Mouse (Mus musculus) spleen, adult 18-20 months (tissue): Measurements from ENCODE around the gene Zdhhc24.

Source experiments
- DNase-seq, 2 experiments: peaks; one replicate each; pipeline ENCODE4 v3.0.0; 2022; ENCODE audit warnings: mixed read lengths in 2 of 2

Gene Zdhhc24

GRCm38 (mm10) chr19:4879324-4879703 lies 846 bp downstream of the Zdhhc24 start:
- DNase-seq = no peak

- no peak for DNase-seq
These were observed 5.5 kb downstream of the Zdhhc24 start for GRCm38 (mm10) chr19:4883961-4884360.

- DNase-seq = no peak
These were observed 11.3 kb downstream of the Zdhhc24 start for GRCm38 (mm10) chr19:4889791-4890190.

- no peak for DNase-seq
These were observed 13.3 kb downstream of the Zdhhc24 start for GRCm38 (mm10) chr19:4891798-4892197.

DNA sequence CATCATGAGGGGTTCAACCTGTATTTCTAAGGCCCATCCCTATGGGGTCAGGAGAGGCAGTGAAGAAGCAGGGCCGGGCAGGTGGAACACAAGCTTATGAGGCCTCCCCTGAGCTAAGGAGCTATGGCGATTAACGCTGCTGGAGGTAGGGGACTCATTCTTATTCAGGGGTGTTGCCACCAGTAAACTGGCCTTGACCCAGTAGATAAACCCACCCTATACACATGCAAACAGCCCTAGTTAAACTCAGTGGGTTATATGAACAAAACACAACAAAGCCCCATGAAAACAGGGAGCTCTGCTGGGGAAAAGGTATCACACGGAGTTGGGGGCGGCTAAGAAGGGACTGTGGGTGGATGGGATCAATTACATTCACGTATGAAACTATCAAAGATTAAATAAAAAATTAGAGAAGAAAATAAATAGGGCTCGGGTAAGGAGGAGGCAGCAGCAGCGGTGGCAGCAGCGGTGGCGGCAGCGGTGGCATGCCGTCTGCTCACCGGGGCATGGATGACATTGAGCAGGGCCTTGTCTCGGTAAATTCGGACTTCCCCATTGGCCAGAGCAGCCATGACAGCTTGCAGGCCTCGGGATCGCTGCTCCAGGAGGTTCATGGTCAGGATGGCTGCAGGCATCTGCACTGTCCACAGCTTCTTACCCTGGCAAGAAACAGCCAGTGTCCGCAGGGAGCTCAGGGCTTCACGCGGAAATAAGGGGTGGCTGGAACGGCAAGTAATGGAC lies 18.5 kb downstream of the Zdhhc24 start:
- no peak for DNase-seq

DNA sequence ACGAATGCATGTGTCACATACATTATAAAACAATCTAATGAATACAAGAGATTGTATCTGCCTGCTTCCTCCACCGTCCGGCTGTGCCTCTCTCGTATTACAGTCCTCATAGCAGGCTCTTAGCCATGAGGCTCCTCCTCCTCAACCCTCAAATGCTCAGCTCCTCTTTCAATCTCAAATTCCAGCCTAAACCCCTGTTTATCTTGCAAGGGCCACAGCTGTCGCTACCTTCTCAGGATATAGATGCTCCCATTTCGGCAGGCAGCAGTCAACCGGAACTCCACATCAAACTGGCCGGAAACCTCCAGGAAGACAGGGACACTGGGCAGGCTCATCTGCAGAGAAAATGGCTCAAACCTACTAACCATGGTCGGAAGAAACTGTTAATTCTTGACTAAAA lies 20.5 kb downstream of the Zdhhc24 start:
- DNase-seq = no peak

DNA sequence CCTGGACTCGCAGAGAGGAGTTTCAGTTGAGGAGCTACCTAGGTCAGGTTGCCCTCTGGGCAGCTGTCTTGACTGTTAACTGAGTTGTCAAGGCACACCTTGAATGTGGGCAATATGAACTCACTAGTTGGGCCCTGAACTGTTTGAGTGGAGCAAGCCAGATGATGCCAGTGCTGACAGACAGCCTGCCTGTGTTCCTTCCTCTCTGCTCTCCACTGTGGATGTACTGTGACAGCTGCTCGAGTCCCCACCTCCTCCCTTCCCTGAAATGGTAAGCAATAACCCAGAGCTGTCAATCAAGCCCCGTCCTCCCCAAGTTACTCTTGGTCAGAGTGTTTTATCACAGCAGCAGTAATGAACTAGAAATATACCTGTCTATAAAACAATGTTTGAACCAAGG lies 21.4 kb downstream of the Zdhhc24 start:
- no peak for DNase-seq

DNA sequence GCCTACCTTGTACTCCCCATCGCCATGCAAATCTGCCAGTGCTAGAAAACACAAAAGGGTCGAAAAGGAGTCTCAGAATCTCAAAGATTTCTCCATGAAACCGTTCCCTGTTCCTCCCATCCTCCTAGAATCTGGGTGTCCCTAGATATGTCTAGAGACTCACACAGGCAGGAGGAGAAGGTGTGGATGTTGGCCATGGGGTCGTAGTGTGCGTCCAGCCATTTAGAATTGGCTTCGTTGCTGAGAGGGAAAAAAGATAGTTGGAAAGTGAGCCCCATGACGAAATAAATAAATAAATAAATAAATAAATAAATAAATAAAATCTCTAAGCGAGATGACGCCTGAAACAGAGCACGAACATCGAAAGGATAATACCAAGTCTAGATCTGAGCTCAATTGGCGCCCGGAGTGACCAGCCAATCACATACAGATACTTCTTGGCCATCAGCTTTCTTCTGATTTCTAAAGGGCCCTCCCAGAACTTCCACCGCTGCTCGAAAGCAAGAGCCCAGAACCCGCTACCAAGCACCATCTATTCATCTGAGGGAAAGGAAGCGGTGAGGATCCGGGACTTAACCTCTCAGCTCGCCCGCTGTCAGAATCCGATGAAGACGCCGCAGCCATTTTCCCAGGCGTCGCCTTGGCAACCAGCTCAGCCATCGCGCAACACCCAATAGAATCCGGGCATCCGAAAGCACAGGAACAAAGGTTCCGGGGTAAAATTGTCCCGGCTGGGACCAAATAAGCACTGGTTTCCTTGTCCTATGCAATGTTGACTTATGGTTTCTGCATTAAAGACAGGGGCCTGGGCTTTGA lies 27.7 kb downstream of the Zdhhc24 start, which contains the start of gene Bbs1:
Bbs1 (minus strand) TSS at position 650 of the 816 bp plus-strand sequence.
- peak; percentile 44 to 63 for DNase-seq

DNA sequence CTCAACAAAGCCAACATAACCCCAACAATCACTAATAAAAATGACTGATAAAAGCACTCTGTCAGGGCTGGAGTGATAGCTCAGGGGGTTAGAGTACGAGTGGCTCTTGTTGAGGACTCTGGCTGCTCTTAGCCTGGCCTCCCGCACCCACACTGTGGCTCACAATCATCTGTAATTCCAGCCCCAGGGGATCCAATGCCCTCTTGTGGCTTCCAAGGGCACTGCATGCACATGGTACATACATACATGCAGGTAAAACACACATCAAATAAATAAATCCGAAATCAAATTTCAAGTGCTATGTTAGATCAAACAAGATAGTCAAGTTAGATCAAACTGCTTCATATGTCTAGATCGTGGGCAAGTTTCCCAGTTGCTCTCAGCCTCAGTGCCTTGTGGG lies 29.6 kb downstream of the Zdhhc24 start:
- DNase-seq = peak in 1 of 2 experiments; percentile 20

DNA sequence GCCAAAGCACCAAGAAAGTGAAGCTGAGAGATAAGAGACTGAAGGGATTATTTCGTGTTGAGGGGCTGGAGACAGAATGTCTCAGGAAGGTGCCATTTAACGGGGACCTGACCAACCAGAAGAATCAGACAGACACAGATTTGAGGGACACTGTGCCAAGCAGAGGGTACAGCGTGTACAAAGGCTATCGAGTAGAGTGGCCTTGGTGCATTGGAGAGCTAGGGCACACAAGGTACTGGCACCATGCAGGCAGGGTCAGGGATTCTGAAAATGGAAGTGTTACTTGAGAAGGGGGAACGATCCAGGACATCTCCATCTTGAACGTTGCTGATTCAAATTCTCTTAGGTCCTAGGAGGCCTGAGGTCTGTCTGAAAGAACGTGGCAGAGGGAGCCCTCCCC lies 30.9 kb downstream of the Zdhhc24 start:
- DNase-seq = no peak

DNA sequence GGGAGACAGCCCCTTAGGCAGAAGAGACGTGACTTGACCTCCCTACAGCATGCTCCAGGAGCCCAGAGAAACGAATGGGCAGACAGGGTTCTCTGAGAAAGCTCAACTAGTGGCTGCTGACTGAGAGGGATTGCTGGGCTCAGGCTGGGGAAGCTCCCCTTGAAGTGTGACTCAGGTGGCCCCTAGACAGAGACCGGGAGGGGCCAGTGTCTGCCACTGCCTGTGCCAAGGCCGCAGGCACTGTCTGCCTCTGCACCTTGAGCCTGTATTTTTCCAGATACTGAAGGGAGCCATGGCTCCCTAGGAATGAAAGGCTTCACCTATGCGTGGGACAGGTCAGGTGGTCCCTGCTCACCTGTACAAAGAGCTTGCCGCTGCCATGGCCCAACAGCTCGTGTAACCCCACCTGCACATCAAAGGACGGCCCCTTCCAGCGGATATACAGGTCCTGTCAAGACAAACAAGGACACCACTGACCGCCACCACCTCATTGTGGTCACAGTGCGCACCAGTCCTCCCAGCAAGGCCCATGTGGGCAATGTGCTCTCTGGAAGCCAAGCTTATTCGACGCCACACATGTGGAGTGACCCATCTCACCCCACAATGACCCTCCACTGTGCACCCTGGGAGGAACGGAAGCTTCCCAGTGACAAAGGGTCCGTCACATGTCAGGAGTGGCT lies 37.6 kb downstream of the Zdhhc24 start:
- no peak for DNase-seq

DNA sequence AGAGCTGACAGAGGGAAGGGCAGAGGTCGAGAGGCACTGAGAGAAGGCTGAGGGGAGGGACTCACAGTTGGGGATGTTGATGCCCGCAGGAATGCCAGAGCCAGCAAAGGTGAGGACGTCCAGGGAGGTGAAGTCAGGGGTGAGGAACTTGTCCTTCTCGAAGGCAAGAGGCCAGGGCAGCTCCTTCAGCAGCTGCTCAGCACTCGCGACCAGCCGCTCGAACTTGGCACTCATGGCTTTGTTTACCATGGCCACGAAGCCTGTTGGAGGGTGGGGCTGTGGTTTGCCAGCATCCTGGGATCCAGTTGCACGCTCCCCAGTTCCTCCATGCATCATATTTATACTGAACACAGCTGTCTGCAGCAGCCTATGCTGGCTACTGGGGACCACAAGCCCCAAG lies 38.4 kb downstream of the Zdhhc24 start:
- no peak for DNase-seq

GRCm38 (mm10) chr19:4919652-4920051 lies 41.2 kb downstream of the Zdhhc24 start:
- no peak for DNase-seq

DNA sequence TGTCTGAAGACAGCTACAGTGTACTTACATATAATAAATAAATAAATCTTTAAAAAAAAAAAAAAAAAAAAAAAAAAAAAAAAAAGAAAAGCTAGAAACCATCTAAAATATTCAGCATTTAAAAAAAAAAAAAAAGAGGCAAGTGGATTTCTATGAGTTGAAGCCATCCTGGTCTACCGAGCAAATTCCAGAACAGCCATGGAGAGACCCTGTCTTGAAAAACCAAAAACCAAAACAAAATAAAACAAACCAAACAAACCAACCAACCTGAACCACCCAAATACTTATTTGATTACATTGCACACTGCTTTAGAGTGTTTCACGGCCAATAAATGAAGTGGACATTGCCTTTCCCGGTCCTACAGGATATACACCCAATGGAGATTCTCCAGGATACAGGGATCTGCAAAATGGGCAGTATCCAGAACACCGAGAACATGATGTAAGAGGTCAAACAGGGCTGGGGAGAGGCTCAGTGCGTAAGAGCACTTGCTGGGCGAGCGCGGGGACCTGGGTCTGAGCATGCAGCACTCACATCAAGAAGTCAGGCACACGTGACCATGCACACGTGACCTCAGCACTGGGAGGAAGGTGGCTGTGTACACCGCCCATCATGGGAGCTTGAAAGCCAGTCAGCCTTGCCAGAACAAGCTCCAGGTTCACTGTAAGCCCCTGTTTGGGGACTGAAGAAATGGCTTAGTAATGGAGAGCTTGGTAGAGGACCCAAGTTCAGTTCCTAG lies 46.8 kb downstream of the Zdhhc24 start:
- DNase-seq = no peak

- DNase-seq = peak; percentile 97 to 98
These were observed 49.5 kb downstream of the Zdhhc24 start, which contains the start of gene Dpp3 for GRCm38 (mm10) chr19:4927904-4928531. Gene Dpp3, minus strand, starts transcription at chr19:4928287.

GRCm38 (mm10) chr19:4928781-4929180 lies 50.3 kb downstream of the Zdhhc24 start:
- no peak for DNase-seq
